Mouse (Mus musculus) olfactory bulb, adult 2 months (tissue): Measurements from ENCODE around the gene Nbea. TPM values are rescaled to one million over a fixed set of nuclear protein-coding genes. Genes with fewer than 3 reads are reported as not detected.

ENCODE experiments used
- H3K27ac ChIP-seq: fragments of 200-500 bp; 2 replicates; pipeline ENCODE4 v1.5.1; 2012; ENCODE audit warnings: low read depth, low read length; ENCODE audit not compliant: insufficient read depth
- H3K4me1 ChIP-seq: fragments of 200-500 bp; 2 replicates; pipeline ENCODE4 v1.6.1; 2012; ENCODE audit warnings: low read length; ENCODE audit not compliant: control insufficient read depth, insufficient read depth
- H3K4me3 ChIP-seq: fragments of 200-500 bp; 2 replicates; pipeline ENCODE4 v1.5.1; 2012; ENCODE audit warnings: mild to moderate bottlenecking, low read depth, low read length, moderate library complexity; ENCODE audit not compliant: insufficient read depth
- CTCF ChIP-seq: fragments of 200-500 bp; IDR thresholded peaks from 2 replicates; pipeline ENCODE4 v1.5.1; 2012; ENCODE audit warnings: low read depth, mild to moderate bottlenecking, low read length, moderate library complexity; ENCODE audit not compliant: insufficient read depth
- POLR2A ChIP-seq: fragments of 200-500 bp; IDR thresholded peaks from 2 replicates; pipeline ENCODE4 v1.6.1; 2012; ENCODE audit warnings: mild to moderate bottlenecking, low read depth, low read length, moderate library complexity; ENCODE audit not compliant: insufficient read depth
- WGBS: fragments of 180-500 bp; shearing (Covaris S2); methylation state at CpG from one replicate; pipeline ENCODE4 v1.1.7; 2018; 5-methylcytosine and 5-hydroxymethylcytosine counted together
- polyA plus RNA-seq: library from polyadenylated mRNA; stranded (reverse); fragments of >200 nt; gene quantifications from 2 replicates; pipeline ENCODE4 v1.2.4, GENCODE M21; 2012; ENCODE audit warnings: low replicate concordance; ENCODE audit not compliant: missing spikeins, insufficient read depth, insufficient read length

The Nbea gene
- polyA plus RNA-seq, 1 experiment: 109 TPM

DNA sequence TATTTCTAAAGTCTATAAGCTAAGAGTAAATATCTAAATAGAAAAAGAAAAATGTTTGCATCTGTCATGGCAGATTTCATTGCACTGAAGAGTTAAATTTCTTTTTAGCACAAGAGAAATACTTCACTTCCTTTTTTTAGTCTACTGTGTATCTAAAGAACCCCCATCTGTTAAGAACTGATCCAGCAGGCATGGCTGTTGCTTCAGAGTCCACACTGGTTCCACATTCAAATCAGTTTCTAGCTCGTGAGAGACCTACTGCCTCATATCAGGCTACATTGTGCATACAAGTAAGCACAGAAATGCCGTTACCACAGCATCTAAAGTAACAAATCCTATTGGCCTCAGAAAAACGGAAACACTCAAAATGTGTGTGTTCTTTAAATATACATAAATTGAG is 2.5 kb downstream of the Nbea start:
- Histone ChIP-seq H3K27ac (no peak overlapping the region), H3K4me1 (no peaks in the 10 kb centered on the region), H3K4me3 (no peak overlapping the region)
- WGBS: 15% methylated on average over 3 of the region's 3 CpGs
- TF ChIP-seq CTCF (no peak), POLR2A (no peak)

DNA sequence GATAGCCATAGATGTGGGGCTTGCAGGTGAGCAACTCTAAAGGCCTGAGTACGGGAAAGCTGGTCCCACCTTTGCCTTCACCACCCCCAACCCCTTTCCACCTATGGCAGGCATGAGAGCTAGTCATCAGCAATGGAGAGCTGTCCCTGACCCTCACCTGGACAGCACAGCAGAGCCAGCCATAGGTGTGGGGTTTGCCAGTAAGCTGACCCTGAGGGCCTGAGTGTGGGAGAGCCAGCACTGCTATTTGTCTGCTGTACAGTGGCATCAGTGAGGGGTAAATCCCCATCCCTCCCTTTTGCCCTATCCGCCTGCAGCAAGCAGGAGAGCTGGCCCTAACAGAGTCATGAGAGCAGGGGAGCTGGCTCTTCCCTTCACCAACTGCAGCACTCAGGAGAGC is 25.6 kb downstream of the Nbea start:
- no peak overlapping the region for H3K4me3 ChIP-seq

DNA sequence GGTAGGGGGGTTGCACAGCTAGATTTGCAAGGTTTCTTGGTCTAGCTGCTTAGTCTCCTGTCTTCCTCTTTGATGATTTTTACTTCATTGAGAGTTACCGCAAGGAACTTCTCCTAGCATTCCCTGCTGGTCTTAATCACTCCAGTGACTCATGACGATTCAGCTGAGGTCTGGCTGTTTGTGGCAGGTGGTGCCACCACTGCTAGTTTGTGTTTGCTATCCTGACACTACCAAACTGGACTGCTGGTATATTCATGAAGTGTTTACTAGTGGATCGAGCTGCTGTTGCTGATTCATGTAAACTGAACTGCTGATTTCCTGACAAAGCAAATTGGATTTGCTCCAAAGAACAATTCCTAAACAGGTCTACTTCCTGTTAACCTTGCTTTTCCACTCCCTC is 56.8 kb downstream of the Nbea start:
- H3K4me3 ChIP-seq: no peak overlapping the region
- no peak for TF ChIP-seq POLR2A
- no peak for TF ChIP-seq CTCF
- no peak overlapping the region for H3K27ac ChIP-seq
- no peaks in the 10 kb centered on the region for H3K4me1 ChIP-seq
- 40% methylated on average over 3 of the region's 3 CpGs for WGBS

More for the DNA sequence above, 25.6 kb downstream of the Nbea start:
- WGBS: 95% methylated on average over 2 of the region's 2 CpGs
- H3K27ac ChIP-seq: no peak overlapping the region
- TF ChIP-seq CTCF (no peak), POLR2A (no peak)
- peaks cover 4% of the 10 kb centered on the region; the same call in 1 of the 2 replicates for H3K4me1 ChIP-seq

DNA sequence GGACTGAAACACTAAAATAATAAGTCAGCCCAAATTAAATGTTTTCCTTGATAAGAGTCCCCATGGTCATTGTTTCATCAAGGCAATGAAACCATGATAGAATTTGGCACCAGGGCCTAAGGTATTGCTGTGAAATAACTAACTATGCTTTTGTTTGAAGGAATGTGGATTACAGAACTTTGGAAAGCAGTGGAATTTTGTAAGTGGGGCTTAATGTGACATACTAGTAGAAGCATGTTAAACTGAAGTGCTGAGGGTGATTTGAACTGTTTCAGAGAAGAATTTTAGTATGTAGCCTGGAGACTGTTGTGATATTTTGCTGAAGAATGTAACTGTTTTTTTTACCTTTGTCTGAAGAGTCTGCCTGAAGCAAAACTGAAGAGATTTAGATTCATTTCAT is 66.9 kb downstream of the Nbea start:
- H3K4me3 ChIP-seq: no peak overlapping the region
- H3K4me1 ChIP-seq: no peaks in the 10 kb centered on the region
- no peak overlapping the region for H3K27ac ChIP-seq
- TF ChIP-seq POLR2A (no peak), CTCF (no peak)

DNA sequence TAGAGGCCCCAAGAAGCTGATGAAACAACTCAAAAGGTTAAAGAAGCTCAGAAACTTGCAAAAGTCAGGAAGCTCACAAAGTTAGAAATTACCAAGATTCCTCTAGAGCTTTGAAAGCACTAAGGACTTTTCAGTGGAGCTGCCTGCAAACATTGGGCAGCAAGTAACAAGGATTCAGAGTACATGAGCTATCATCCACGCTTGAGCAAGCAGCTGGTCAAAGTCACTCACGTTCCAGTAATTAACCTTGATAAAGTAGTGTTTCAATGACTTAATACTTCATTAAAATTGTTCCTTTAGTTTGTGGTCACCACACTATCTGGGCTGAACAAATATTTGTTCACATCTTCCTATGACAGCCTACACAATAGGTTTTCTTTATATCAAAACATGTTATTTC is 75.4 kb downstream of the Nbea start:
- WGBS: 64% methylated on average over 2 of the region's 2 CpGs
- TF ChIP-seq CTCF (no peak), POLR2A (no peak)
- Histone ChIP-seq H3K4me3 (no peak overlapping the region), H3K4me1 (no peaks in the 10 kb centered on the region), H3K27ac (no peak overlapping the region)

DNA sequence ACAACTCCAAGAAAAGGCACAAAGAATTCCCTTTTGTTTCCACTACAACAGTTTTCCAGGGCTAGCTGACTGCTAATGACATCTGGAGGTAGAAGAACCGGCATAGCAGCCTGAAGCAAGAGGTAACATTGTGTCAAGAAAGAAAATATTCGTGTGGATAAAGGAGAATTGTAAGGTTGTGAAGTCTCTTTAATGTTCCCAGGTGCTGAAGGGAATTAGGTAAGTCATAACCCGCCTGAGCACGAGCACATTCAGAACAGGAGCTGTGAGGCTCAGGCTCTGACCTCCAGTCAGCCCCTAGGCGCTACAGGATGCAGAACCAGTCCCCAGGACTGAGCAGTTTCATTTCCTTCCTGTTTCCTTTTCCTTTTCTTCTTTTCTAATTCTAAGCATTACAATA is 86.4 kb downstream of the Nbea start:
- Histone ChIP-seq H3K4me3 (no peak overlapping the region), H3K4me1 (no peaks in the 10 kb centered on the region; the same call in 1 of the 2 replicates), H3K27ac (no peak overlapping the region)
- no peak for TF ChIP-seq CTCF
- TF ChIP-seq POLR2A: no peak
- WGBS: 55% methylated on average over 5 of the region's 5 CpGs

DNA sequence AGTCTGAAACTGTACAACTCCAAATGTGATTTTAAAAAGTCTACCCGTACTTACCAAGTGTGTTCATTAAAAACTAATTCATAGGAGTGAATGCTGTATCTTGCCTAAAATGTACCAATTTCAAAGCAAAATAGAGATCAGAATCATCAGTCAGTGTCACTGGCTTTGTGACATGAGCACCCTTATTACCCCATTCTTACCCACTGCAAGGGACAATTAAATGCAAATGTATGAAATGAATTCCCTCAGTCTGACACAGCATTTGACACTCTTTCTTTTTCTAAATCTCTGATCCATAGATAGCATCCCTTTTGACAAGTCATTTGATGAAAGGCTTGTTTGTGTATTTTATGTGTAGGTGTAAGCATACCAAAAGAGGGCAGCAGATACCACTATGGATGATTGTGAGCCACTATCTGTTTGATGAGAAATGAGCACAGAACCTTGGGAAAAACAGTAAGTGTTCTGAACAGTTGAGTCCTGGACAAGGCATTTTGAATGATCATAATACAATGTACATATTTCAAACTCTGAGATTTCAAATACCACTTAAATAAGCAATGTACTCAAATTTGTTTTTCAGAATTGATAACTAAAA is 104.4 kb downstream of the Nbea start:
- TF ChIP-seq POLR2A: no peak
- TF ChIP-seq CTCF: no peak
- Histone ChIP-seq H3K4me1 (no peaks in the 10 kb centered on the region), H3K27ac (no peak overlapping the region), H3K4me3 (no peak overlapping the region)
- 58% methylated on average over 1 of the region's 1 CpGs for WGBS

DNA sequence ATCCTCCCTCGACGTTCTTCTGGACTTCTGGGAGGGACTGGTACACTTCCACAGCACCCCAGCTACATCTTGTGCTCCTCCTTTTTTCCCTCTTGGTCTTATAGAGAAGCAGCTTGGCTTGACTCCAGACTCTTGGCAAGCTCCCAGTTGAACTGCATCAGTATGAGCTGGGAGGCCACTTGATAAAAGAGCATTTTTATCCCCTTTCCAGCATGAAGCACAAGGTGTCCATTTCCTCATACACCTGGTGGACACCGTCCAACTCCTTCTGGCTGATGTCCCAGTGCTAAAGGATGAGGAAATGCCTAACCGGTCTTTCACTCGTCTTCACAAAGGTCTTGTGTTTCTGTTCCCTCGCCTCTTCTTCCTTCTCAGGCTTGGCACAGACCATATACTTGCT is 115.7 kb downstream of the Nbea start:
- Histone ChIP-seq H3K4me1 (no peaks in the 10 kb centered on the region), H3K27ac (no peak overlapping the region), H3K4me3 (no peak overlapping the region)
- no peak for TF ChIP-seq CTCF
- TF ChIP-seq POLR2A: no peak
- WGBS: 56% methylated on average over 6 of the region's 6 CpGs

DNA sequence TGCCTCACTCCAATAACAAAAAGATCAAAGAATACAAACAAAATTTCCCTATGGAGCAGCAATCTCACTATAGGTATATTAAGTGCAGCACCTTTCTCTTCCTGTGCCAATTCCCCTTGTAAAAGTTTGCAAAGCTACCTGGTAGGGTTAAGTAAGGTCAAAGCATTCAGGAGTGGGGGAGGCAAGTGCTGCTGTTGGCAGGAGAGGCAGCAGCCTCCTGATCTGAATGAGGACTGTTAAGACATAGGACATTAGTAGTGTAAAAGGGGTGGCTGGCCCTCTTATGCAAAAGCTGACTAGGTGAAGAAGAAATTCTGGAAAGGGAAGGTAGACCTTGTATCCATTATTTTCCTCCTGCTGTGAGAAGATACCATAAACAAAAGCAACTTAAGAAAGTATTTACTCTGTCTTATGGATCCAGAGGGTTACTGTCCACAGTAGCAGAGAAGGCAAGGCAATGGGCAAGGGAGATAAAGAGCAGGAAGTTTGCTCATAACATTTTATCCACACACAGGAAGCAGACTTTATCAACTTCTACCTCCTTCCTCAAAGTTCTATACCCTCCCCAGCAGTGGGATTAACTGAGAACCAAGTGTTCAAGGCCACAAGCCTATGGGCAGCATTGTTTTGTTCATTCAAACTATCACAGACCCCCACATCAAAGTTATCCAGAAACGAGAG is 117.0 kb downstream of the Nbea start:
- Histone ChIP-seq H3K4me3 (no peak overlapping the region), H3K27ac (no peak overlapping the region), H3K4me1 (no peaks in the 10 kb centered on the region)
- 87% methylated on average over 1 of the region's 1 CpGs for WGBS
- TF ChIP-seq POLR2A: no peak
- TF ChIP-seq CTCF: no peak
